Mouse (Mus musculus) c-Kit-positive CD71-positive TER-119-negative erythroid progenitor cells, embryonic 14.5 days (primary cell): ENCODE measurements around the gene Zkscan16.

Experiments
- DNase-seq: peaks from one replicate; pipeline ENCODE4 v3.0.0-alpha.2; 2013; ENCODE audit warnings: low read depth

The Zkscan16 gene

DNA sequence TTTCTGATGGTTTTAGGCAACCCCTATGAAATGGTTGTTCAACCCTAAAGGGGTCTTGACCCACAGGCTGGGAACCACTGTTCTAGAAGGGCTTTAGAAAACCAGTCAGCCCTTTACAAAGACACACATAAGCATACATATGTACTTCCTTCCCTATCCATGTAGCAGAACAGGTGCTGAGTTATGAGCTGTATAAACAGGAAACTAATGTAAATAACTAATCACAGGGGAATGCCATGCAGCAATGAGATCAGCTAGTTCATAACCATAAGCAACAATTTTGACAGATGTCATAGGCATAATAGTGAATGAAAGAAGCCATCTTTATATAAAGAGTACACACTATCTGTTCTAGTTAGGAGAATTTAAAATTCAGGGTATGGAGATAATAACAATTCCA lies 1.8 kb upstream of the Zkscan16 start:
- DNase-seq: no peak

DNA sequence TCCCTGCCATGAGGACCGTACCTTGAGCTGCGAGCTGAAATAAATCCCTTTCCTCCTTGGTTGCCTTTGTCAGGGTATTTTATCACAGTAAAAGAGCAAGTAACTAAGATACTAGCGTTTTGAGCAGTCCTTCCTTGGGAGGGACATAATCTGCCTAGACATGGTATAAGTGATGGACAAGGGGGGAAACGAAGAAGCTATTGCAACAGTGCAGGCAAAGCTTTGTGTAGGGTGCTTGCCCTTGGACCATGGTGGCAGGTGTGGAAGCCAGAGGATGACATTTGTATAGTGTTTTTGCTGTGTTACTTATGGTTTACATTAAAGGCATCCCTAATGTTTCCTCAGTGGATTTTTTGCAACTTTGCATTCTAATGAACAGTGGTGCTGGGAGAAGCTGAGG lies 486 bp upstream of the Zkscan16 start:
- DNase-seq: no peak

DNA sequence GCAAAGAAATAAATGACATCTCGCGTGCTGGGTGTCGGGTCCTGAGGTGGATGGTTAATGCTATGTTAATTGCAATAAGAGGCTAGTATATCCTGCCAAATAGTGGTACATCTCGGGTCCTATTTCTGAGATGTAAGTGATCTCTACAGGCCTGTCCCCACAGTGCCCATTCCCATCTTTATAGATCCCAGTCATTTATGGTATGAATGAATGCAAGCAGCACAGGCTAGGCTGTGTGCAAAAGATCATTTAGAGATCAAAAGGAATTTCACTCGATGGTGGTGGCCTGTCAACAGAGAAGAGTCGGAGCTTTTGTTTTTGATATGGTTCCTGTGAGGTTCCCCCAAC lies 752 bp downstream of the Zkscan16 start:
- DNase-seq: no peak

DNA sequence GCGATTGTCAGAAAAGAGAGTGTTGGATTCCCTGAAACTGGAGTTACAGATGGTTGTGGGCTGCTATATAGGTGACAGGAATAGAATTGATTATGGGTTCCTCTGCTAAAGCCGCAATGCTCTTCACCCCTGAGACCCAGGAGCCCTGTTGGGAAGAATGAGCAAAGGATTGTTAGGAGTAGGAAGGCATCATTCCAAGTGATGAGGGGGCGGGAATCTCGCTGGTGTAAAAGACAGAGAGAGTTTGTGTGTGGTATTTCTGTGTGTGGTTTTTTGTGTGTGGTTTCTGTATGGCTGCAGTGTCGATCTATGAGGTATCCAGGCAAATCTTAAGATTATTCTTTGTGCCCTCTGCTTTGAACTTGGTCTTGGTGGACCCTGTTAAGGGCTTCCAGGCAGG lies 1.3 kb downstream of the Zkscan16 start:
- DNase-seq: no peak

DNA sequence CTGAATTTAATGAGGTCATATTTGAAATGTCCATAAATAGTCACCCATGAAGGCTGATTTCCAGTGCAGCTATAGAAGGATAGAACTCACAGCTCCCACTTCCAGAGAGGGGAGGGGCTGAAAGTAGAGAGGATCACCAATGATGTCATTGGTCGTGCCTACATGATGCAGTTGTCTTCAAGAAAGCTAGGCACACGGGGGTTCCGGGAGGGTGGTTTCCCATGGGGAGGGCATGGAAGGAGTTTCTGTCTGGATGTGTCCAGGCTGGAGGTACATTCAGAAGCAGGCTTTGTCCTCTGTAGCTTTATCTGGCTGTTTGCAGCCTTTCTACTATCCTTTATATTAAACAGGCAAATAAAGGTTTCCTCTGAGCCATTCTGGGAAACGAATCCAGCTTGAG lies 5.0 kb downstream of the Zkscan16 start:
- no peak for DNase-seq

DNA sequence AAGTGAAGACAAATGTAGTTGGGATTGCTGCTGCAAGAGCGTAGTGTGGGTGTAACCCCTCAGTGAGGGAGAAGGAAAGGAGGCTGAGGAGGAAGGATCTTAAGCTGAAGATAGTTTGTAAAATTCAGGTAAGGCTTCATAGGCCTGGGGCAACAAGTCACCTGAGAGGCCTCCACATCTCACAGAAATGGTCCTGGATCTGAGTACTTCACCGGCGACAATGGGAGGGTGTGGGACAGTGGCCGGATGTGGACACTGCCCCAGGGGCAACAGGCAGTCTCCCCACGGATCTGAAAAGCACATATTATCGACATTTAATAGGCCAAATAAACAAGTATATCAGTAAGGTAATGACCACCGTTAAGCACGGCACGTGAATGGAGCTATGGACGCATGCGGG lies 9.2 kb downstream of the Zkscan16 start:
- DNase-seq: no peak

DNA sequence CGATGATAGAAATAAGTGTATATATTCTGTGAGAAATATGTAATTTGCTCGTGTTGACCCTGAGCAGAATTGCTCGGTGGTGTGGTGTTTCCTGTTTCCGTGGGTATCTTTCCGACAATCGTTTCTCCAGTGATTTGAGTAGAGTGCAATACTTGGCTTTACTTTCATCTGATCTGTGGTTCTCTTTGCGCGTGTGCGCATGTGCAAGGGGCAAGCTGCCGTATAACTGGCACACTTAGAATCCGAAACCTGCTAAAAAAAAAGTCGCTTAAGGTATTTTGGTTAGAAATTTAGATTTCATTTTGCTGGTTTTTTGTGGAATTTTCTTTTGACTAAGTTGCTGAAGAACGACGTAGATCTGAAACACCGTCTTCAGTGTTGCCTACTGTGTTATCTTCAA lies 18.3 kb downstream of the Zkscan16 start:
- DNase-seq: no peak

DNA sequence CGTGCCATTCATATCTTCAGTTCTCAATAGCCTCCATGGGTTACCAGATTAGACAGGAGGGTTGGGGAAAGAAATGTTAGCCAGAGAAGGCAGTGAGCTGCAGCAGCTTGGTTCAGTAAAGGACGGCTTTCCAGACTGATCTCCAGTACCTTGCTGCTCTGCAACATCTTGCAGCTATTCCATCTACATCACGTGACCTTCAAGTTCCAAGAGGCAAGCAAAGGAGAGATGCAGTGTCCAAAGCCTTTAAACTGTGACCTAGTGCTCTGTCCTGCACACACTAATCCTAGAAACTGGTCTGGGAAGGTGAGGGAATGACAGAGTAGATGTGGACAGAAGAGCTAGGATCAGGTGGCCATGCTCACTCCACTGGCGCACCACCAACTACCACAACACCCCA lies 19.8 kb downstream of the Zkscan16 start:
- no peak for DNase-seq

DNA sequence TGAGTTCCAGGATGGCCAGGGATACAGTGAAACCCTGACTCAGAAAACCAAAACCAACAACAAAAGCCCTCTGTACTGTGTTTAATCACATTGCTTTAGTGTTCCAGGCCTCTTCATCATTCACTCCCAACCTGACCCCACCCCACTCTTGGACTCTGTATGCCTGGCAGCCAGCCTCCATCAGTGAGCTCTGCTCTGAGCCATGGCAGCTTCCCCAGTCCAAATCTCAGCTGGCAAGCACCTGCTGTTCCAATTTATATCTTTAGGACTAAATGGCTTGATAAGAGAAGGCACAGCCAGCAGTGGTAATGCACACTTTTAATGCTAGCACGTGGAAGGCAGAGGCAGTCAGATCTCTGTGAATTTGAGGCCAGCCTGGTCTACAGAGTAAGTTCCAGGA lies 21.7 kb downstream of the Zkscan16 start:
- no peak for DNase-seq

DNA sequence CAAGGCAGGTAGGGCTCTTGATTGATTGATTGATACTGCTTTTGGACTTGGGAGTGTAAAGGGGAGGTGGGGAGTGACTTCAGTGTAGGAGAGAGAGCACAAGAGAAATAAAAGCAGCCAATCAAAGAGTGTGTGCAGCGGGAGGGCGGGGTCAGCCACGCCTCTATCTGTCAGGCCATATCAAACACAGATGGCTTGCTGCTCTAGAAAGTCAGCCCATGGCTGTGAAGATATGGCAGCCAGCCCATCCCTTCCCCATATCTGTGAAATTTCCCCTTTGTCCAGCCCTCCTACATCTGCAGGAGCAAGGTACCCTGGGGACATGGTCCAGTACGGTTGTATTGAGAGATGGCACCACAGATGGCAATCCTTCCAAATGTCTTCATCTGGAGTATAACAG lies 27.2 kb downstream of the Zkscan16 start:
- DNase-seq: peak; percentile 77

DNA sequence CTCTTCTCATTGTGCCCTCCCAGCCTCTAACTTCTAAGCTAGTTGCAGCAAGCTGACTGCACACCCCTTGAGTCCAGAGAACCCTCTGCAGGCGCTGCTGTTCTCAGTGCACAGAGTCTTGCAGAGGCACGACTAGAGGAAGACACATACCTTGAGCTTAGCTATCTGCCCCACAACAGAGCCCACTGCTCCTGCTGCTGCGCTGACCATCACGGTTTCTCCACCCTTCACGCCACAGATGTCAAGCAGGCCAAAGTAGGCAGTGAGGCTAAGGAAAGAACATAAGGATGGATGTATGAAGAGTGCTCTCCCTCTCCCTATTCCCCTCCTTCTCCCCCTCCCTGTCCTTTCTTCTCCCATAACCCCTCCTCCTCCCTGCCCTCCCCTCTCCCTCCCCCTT lies 32.3 kb downstream of the Zkscan16 start:
- DNase-seq: no peak

DNA sequence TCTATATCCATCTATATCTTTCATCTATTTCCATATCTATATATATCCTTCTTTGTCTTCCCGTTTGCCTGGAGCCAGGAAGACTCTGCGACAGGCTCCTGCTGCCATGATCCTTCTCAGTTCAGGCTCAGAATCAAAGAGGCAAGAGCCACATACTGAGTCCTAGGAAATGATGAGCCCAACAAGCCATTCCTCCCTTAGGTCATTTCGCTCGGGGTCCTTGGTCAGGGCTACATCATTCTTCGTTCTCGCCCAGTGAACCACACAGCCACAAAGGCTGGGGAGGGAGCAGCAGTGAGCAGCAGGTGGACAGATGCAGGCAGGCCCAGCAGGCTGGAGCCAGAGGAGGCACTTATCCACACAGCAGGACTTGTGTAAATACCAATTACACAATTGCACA lies 38.0 kb downstream of the Zkscan16 start:
- no peak for DNase-seq

DNA sequence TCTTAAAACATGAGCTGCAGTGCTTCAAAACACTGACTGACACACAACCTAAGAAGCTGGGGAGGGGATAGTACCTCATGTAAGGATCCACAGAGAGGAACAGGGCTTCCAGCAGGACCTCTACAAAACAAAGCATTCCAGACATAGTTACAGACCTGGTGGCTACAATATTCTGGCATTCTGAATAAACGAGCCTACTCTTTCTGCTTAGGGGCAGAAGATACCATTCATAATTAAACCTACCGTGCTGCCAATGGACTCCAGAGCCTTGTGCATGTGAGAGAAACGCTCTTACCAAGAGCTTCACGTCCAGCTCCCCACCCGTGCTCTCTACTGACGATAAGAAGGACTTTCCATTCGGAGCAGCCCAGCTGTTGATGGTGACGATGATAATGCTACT lies 39.4 kb downstream of the Zkscan16 start:
- no peak for DNase-seq

DNA sequence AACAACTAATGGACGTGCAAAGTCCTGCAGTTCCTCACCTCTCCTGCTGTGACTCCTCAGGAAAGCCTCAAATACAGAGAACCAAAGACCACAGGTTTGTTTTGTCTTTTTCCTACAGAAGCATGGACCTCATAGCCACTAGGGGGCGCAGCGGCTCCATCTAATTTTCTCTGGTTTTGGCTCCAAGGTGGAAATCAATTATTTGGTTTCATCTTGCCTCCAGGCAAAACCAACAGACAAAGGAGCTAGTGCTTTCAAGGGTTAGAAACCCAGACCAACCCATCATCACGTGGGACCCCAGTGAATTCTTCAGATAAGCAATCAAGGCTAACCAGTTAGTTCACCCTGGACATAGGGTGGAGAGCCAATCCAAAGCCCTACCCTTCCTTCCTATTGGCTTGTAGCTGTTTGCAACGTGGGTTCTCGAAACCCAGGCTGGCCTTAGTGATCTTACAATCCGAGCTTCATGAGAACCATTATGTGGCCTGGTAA lies 41.8 kb downstream of the Zkscan16 start:
- peak; percentile 87 for DNase-seq

DNA sequence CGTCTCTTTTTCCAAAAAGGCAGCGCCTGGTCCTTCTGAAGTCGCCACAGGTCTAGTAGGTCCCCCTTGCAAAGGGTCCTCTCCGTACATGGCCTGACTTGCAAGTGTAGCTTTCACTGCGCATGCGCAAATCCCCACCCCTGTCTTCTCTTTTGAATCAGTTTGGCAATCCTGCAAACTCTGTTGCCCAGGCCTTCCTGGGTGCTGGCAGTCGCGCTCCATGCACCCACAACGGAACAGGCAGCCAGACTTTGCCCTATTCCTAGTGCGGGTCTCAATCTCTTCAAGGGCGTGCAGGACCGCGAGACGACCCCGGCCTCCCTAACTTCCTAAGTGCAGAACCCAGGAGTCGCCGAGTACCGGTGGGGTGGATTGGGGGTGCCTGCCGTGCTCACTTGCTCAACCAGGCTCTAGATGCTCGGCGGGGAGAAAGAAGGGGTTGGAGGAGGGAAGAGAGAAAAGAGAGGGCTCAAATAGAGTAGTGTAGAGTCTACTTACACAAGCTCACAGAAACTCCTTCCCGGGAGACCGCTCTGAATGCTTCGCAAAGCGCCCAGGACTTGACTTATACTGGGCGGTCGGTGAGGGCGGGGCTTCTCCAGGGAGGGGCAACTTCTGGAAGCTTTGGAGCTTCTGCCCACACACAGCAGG lies 43.2 kb downstream of the Zkscan16 start, which contains the start of gene Ptgr1:
Gene Ptgr1 (minus strand): TSS at position 580 of the 651 bp plus-strand sequence.
- no peak for DNase-seq

DNA sequence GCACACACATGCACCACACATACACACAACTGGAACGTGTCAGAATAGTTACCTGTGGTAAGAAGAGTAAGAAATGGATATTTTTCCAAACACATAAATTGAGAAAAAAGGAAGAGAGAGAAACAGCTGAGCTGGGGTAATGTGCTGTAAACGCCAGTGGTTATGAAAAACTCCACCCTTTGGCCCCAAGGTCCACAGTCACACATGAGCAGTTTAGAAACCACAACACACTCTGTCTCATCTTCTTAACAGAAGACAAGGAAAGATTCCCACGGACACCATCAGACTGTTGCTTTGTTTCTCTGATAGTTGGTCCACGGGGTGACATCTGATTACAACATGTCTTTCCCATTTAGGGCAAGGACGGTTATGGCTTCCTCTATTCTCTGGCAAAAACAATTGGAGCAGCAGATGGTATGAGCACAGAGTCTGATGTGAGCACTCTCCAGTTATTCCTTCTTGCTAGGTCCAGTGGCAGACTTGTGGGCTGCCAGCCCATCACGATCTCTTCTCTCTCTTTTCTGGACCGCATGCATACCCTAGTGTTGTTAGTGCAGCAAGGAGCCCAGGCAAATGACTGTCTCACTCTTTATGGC lies 46.0 kb downstream of the Zkscan16 start:
- DNase-seq: no peak

DNA sequence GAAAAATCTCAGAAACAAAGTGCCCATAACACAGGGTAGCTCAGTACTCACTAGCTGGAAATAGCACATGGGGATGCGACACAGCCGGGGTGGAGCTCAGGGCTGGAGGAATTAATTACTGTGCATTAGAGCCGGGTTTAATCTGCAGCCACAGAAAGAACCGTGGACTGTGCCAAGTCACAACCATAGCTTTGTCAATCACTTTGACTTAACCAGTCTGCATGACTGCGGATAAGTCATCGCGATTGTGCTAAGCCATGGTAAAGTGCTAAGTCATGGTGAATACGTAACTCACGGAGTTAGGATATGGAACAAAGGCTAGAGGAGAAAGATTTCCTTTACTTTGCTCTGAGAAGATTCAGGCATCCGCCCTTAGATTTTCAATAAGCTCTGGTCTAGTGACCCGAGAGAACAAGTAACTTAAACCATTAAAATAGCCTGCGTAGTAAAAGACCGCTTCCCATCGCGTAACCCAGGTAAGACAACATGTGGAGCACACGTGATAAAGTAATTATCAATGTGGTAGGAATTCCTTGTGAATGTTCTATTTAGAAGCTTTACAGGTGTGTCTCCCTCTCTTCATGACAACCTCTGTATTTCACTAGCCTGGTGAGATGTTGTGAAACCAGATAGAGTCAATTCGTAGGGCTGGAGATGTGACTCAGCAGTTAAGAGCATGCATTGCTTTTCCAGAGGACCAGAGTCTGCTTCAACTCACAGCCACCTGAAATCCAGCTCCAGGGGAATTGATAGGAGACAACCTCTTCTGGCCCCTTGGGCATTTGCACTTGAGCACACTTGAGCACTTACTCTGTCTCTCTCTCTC lies 47.4 kb downstream of the Zkscan16 start:
- no peak for DNase-seq

DNA sequence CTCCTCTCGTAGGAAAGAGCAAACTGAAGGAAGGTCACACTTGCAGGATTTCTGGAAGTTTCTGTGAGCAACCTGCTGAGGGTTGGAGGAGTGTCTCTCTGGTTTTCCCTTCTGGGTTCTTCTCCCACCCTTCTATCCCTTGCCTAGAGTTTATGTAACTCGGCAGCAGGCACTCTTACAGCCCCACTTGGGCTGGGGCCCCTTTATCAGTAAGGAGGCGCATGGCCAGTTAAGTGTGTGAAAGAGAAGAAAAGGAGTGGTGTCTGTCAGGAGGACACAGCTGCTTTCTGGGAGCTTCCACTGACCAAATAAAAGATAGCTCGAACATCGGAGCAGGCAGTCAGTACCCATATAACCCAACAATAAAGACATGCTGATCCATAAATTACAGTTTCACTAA lies 48.8 kb downstream of the Zkscan16 start:
- no peak for DNase-seq

DNA sequence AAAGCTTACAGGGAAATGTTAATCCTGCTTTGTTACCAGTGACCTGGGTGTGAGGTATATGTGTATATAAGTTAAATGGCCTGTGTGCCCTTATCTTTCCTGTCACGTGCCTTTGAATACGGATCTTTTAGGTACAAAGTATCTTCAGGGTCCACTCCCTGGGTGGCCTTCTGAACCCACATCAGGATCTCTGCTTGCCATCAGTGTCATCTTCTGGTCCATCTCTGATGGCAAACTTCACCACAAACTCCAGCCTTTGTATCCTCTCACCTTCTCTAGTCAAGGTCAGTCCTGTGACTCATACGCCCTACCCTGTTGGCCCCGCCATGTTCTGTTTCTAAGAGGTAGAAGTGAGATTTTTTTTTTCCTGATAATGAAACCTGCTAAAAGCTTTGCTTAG lies 51.3 kb downstream of the Zkscan16 start, which contains the start of gene Dnajc25:
Gene Dnajc25 (plus strand): TSS at position 301 of the 400 bp plus-strand sequence.
- DNase-seq: no peak

DNA sequence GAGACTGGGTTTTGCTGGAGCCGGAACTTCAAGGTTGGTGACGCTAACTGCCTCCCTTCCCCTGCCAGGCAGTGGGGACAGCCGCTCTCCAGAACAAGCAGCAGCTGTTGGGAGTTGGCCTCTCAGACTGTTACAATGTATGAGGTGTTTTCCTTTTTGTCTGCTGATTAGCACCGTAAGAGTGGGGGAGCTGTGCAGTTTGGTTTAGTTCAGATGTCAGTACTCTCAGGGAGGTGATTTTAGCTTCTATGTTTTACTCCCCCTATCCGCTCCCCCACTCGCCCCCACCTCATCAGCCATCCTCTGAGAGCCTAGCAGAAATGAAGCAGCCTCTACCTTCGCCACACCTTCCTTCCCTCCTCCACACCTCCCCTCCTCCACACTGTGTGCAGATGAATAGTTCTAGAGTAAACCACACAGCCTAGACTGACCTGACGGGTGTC lies 51.8 kb downstream of the Zkscan16 start:
- no peak for DNase-seq

DNA sequence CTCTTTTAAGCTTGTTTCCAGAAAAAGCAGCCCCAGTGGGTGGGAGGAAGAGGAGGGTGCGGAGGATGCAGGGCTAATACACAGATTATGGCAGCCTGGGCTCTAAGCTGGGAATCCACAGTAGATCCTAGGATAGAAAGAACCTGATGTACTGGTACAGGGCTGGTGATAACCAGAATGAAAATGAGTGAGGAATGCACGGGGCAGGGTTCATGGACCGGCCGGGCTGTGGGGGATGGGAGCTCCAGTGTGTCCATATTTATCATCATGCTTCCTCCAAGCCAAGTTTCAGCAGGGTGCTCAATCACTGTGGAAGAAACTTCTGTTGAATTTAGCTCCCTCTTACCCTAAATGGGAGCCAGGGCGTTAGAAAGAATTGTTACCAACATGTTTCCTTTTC lies 53.7 kb downstream of the Zkscan16 start:
- no peak for DNase-seq

DNA sequence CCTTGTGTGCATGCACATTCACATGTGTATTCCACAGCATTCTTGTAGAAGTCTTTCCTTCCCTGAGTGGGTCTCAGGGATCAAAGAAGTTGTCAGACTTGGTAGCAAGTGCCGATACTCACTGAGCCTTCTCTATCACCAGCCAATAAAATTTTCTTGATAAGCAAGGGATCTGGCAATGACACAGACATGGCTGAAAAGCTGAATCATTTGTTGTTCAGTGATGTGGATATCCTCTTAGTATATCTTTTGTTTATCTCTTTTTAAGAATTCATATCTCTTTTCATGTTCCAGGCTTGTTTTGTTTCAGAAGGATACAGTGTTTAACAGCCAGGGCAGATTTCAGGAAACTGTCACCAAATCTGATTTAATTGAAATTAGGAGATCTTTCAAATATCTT lies 55.3 kb downstream of the Zkscan16 start:
- no peak for DNase-seq

DNA sequence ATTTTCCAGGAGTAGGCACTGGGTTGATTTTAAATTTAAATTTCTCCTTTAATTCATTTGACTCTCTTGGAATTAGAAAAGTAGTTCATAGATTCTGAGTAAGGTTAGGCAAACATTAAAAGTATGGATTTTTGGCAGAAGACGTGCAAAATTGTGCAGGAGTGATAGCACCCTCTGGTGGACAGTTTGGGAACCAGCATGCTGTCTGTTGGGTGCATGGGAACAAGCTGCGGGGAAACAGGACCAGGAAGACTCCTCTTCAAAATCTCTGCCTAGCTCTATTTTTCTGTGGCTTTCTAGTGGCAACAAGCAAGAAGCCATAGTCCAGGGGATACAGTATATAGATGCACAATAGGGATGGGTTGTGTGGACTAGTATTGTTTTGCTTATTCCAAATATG lies 56.3 kb downstream of the Zkscan16 start:
- no peak for DNase-seq
